Mouse (Mus musculus) heart, embryonic 12.5 days (tissue): ENCODE data around the gene Tcp1. TPM values are rescaled to one million over a fixed set of nuclear protein-coding genes. Genes with fewer than 3 reads are reported as not detected.
"Not testable (repeated sequence)": the region's sequence is repeated elsewhere in the genome, so short reads cannot be mapped to it uniquely, and the experiment has no call there.

Experiments
- ATAC-seq: fragments of 200-750 bp; cut with Nextera tagmentation; 2 replicates; pipeline ENCODE4 v1.8.0; 2017; ENCODE audit warnings: moderate TSS enrichment, moderate library complexity; ENCODE audit not compliant: insufficient number of reproducible peaks, low FRiP score
- H3K27ac ChIP-seq: fragments of 300-500 bp; sonication (generic); 2 replicates; pipeline ENCODE4 v1.5.1; 2016; ENCODE audit warnings: mild to moderate bottlenecking, moderate library complexity; ENCODE audit not compliant: poor library complexity, severe bottlenecking
- H3K27me3 ChIP-seq: fragments of 300-500 bp; sonication (generic); replicated peaks from 2 replicates; pipeline ENCODE4 v1.6.1; 2016; ENCODE audit warnings: mild to moderate bottlenecking, moderate library complexity
- H3K36me3 ChIP-seq: fragments of 300-500 bp; sonication (generic); 2 replicates; pipeline ENCODE4 v1.6.1; 2016; ENCODE audit warnings: mild to moderate bottlenecking, moderate library complexity
- H3K4me1 ChIP-seq: fragments of 300-500 bp; sonication (generic); replicated peaks from 2 replicates; pipeline ENCODE4 v1.6.1; 2016; ENCODE audit warnings: mild to moderate bottlenecking
- H3K4me2 ChIP-seq: fragments of 300-500 bp; sonication (generic); 2 replicates; pipeline ENCODE4 v1.6.1; 2016; ENCODE audit warnings: mild to moderate bottlenecking, moderate library complexity
- H3K4me3 ChIP-seq: fragments of 300-500 bp; sonication (generic); 2 replicates; pipeline ENCODE4 v1.5.1; 2016; ENCODE audit warnings: mild to moderate bottlenecking
- H3K9ac ChIP-seq: fragments of 300-500 bp; sonication (generic); 2 replicates; pipeline ENCODE4 v1.6.1; 2016; ENCODE audit warnings: mild to moderate bottlenecking, moderate library complexity
- H3K9me3 ChIP-seq: fragments of 300-500 bp; sonication (generic); replicated peaks from 2 replicates; pipeline ENCODE4 v1.6.1; 2016; ENCODE audit warnings: mild to moderate bottlenecking, moderate library complexity
- WGBS: fragments of 180-500 bp; shearing (Covaris S2); methylation state at CpG from one replicate; pipeline ENCODE4 v1.1.7; 2016; 5-methylcytosine and 5-hydroxymethylcytosine counted together
- polyA plus RNA-seq: library from polyadenylated mRNA; unstranded; fragments of >200 nt; fragmentation: Nextera tagmentation; extraction: Ambion mirVana; gene quantifications from 2 replicates; pipeline ENCODE4 v1.2.1, GENCODE M21; 2016

Tcp1 gene
- polyA plus RNA-seq, 1 experiment from 2014 or later: 410 TPM

DNA sequence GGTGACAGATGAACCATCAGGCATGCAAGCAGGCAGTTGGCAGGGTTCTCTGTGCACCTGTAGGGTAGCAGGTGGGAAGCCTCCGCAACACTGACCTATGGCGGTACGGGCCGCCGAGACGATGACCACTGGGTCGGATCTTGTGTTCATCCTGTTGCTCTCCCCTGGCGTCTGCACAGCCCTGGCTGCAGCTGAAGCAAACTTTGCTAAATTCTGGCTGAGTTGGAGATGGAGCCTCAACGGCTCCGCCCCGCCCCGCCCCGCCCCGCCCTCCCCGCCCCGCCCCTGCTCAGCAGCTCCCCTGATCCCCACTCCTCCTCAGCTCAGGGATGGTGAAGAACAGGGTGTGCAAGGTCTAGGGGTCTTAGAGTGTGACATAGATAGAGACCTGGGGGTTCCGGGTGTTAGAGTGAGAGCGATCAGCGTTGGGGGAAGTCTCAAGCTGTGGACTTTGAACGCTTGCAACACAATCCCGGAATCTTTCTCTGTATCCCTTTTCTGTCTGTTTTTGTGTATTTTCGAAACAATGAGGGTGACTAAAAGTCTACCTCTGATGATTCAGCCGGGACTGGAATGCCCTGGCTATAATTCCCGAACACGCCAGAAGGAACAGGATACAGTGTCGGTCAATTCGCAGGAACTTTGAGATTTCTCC lies 24.8 kb downstream of the Tcp1 start, which contains the start of gene Acat3:
Acat3 (minus strand) TSS at position 450 of the 655 bp plus-strand sequence.
- Histone ChIP-seq H3K27ac (no peak within 1 kb of the TSS), H3K4me1 (peaks cover 11% of the 10 kb centered on the region), H3K9ac (peak within 1 kb of the TSS; percentile 65), H3K36me3 (peaks cover 25% of the 10 kb centered on the region), H3K27me3 (no peaks in the 10 kb centered on the region; the same call in 1 of the 2 replicates), H3K9me3 (no peaks in the 10 kb centered on the region), H3K4me3 (peak within 1 kb of the TSS; percentile 42), H3K4me2 (peak within 1 kb of the TSS; percentile 84)
- WGBS: 15% methylated on average over 25 of the region's 27 CpGs
- ATAC-seq: peak; percentile 67

DNA sequence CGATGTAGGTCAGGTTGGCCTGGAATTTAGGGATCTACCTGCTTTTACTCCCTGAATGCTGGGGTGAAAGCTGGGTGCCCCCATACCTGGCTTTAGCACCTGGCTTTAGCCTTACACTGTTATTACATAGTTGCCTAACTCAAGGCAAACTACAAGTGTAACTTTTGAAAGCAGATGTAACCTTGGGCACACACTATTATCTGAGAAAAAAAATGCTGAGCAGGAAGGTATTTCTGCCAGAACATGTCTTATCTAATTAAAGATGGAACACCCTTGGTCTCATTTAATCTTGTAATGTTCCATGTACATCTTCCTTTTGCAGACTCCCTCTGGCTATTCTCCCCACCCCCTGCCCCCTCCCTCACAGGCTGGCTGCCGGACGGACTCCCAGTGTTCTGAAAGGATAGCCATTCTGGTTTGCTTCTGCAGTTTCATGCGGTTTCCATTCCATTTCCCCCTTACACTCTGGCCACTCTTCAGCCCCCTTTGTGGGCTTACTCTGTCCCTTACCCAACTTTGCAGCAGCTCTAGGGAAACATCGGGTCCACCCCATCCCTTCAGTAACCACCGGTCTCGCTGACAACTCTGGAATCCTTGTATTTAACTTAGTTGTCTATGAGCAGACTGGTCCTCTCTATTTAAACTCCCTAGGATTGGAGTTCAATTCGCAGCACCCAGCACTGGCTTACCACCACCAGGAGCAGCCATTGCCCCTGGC lies 26.2 kb downstream of the Tcp1 start:
- H3K36me3 ChIP-seq: peaks cover 35% of the 10 kb centered on the region
- no peak overlapping the region for H3K9ac ChIP-seq
- H3K4me2 ChIP-seq: no peak overlapping the region
- H3K27me3 ChIP-seq: no peaks in the 10 kb centered on the region; the same call in 1 of the 2 replicates
- peaks cover 11% of the 10 kb centered on the region for H3K4me1 ChIP-seq
- H3K27ac ChIP-seq: no peak overlapping the region
- no peaks in the 10 kb centered on the region for H3K9me3 ChIP-seq
- H3K4me3 ChIP-seq: no peak overlapping the region
- ATAC-seq: no peak
- WGBS: 71% methylated on average over 8 of the region's 8 CpGs

DNA sequence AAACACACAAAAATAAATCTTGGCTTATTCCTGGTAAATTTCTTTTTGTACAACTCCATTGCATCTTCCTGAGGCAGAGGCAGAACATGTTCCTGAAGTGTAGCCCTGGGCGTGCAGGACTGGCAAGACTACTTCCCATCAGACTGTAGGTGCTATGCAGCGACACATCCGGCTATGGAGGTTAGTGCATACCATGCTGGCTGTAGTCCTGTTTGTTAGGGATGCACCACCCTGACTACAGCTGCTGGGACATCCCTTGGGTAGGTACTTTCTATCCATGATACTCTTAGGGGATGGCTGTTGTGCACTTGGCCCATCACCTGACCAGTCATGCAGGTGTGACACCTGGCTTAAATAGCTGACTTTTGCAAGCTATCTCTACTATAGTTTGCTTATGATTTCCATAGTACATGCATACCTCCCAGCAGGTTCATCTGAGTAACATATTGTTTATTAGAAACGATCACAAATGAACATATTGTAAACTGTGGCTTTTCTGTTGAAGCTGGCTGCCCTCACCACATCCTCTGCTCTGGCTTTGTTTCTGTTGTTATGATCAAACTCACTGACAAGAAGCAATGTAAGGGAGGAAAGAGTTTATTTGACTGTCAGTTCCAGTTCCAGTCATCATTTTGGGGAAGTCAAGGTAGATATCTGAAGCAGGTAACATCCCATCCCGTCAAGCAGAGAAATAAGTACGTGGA lies 27.1 kb downstream of the Tcp1 start:
- H3K4me3 ChIP-seq: no peak overlapping the region
- H3K4me2 ChIP-seq: no peak overlapping the region
- H3K9me3 ChIP-seq: no peaks in the 10 kb centered on the region
- WGBS: 89% methylated on average over 6 of the region's 6 CpGs
- no peaks in the 10 kb centered on the region; the same call in 1 of the 2 replicates for H3K27me3 ChIP-seq
- H3K27ac ChIP-seq: no peak overlapping the region
- H3K36me3 ChIP-seq: peaks cover 38% of the 10 kb centered on the region
- H3K4me1 ChIP-seq: peaks cover 11% of the 10 kb centered on the region
- H3K9ac ChIP-seq: no peak overlapping the region
- ATAC-seq: no peak

DNA sequence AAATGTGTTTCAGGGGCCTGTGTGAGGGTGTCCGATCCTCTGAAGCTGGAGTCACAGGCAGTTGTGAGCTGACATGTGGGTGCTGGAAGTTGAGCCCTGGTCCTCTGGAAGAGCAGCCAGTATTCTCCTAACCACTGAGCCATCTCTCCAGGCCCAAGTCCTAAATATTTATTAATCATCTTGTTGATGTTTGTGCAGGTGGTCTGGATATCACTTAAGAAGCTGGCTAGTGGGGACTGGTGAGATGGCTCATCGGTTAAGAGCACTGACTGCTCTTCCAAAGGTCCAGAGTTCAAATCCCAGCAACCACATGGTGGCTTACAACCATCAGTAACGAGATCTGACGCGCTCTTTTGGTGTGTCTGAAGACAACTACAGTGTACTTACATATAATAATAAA lies 34.2 kb downstream of the Tcp1 start:
- Histone ChIP-seq H3K36me3 (peaks cover 62% of the 10 kb centered on the region), H3K27me3 (no peaks in the 10 kb centered on the region), H3K9me3 (no peaks in the 10 kb centered on the region), H3K9ac (no peak overlapping the region), H3K4me1 (no peaks in the 10 kb centered on the region), H3K4me2 (no peak overlapping the region), H3K27ac (no peak overlapping the region), H3K4me3 (no peak overlapping the region)
- ATAC-seq: no peak
- WGBS: 95% methylated on average over 5 of the region's 5 CpGs

DNA sequence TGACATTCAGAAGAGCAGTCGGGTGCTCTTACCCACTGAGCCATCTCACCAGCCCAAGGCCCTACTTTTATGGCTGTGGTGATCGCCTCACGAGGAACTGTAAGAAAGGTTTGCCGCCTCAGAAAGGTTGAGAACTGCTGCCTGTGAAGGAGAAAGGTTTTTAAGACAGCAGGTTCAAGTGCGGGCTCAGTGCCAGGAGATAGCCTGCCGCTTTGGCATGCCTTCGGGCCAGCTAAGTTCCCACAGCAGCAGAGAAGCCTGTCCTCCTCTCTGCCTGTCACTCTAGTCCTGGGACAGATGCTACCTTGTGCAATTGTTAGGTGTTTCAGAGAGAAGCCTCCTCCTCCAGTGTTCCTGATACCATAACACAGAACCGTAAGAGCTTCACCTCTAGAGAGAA lies 41.2 kb downstream of the Tcp1 start:
- H3K27ac ChIP-seq: no peak overlapping the region
- H3K9me3 ChIP-seq: no peaks in the 10 kb centered on the region
- no peak overlapping the region for H3K4me3 ChIP-seq
- peaks cover 5% of the 10 kb centered on the region; the same call in 1 of the 2 replicates for H3K4me1 ChIP-seq
- ATAC-seq: no peak
- H3K4me2 ChIP-seq: no peak overlapping the region
- H3K9ac ChIP-seq: no peak overlapping the region
- peaks cover 30% of the 10 kb centered on the region for H3K36me3 ChIP-seq
- no peaks in the 10 kb centered on the region for H3K27me3 ChIP-seq
- WGBS: 86% methylated on average over 8 of the region's 8 CpGs

DNA sequence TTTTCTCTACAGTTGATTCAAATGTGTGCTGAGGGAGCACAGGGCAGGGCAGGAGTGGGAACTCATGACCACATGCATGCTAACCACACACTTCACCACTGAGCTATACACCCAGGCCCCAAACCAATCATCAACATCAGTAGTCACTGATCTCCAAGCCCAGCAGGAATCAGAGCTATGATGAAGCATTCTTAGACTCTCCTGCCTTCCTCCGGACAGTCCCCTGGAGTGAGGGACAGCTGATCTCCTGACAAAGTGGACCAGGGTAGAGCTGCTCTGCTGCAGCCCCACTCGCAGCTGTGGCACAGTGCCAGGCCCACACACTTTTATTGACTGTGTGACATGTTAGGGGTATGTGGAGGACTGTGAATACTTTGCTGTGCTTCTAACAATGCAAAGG lies 43.9 kb downstream of the Tcp1 start:
- H3K36me3 ChIP-seq: peaks cover 15% of the 10 kb centered on the region; the same call in 1 of the 2 replicates
- not testable (repeated sequence) for H3K4me1 ChIP-seq, H3K27ac ChIP-seq, H3K27me3 ChIP-seq, H3K4me3 ChIP-seq, H3K9ac ChIP-seq, H3K9me3 ChIP-seq, ATAC-seq
- 75% methylated on average over 1 of the region's 2 CpGs for WGBS
- H3K4me2 ChIP-seq: 0 out of 2 replicates have a peak overlapping the region, but pooled peaks have one; percentile 16

DNA sequence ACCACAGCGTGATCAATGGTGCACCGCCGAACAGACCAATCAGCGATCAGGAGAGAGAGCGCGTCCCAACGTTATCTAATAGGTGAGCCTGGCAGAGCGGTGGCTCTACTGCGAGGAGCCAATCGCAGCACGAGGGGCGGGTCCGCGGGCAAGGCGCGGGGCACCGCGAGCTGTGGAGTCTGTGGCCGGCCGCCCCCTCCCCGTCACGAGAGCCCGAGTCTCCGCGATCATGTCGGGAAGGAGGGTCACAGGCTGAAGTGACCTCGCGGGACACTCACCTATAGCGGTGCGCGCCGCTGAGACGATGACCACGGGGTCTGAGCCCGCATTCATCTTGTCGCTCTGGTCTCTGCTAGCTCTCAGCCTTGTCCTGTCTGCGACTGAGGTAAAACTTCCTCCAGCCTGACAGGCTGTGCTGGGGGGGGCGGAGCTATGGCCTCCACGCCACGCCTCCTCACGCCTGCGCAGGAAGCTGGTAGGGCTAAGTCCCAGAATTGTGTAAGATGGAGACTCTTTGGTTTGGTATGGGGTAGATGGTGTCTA lies 44.9 kb downstream of the Tcp1 start, which contains the start of gene Acat2:
Acat2 (minus strand) TSS at position 417 of the 543 bp plus-strand sequence.
- Histone ChIP-seq H3K9ac (peak within 1 kb of the TSS; percentile 67), H3K4me2 (peak within 1 kb of the TSS; percentile 72), H3K27ac (peak within 1 kb of the TSS; percentile 69), H3K27me3 (no peaks in the 10 kb centered on the region), H3K4me3 (peak within 1 kb of the TSS; percentile 65), H3K4me1 (peaks cover 5% of the 10 kb centered on the region; the same call in 1 of the 2 replicates), H3K9me3 (no peaks in the 10 kb centered on the region), H3K36me3 (peaks cover 16% of the 10 kb centered on the region)
- under 1% methylated on average over 42 of the region's 42 CpGs for WGBS
- ATAC-seq: peak; percentile 98

DNA sequence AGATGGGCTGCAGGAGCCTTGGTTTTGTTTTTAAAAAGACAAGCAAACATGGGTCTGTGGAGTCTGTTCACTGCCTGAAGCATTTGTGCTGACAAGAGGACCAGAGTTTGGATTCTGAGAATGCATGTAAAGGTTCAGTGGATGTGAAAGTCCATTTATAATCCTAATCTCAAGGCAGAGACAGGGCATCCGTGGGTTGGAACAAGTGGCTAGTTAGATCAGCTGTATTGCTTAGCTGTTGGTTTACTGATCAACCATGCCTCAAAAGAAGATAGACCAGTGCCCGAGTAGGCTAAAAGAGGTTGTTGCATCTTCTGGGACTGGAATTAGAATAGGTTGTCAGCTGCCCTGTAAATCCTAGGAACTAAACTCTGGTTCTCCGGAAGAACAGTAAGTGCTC lies 48.0 kb downstream of the Tcp1 start:
- no peak overlapping the region for H3K27ac ChIP-seq
- H3K4me2 ChIP-seq: no peak overlapping the region
- ATAC-seq: no peak
- no peaks in the 10 kb centered on the region for H3K9me3 ChIP-seq
- WGBS: 73% methylated on average over 3 of the region's 3 CpGs
- no peak overlapping the region for H3K4me3 ChIP-seq
- peaks cover 5% of the 10 kb centered on the region; the same call in 1 of the 2 replicates for H3K4me1 ChIP-seq
- peaks cover 23% of the 10 kb centered on the region for H3K36me3 ChIP-seq
- no peaks in the 10 kb centered on the region for H3K27me3 ChIP-seq
- no peak overlapping the region for H3K9ac ChIP-seq

DNA sequence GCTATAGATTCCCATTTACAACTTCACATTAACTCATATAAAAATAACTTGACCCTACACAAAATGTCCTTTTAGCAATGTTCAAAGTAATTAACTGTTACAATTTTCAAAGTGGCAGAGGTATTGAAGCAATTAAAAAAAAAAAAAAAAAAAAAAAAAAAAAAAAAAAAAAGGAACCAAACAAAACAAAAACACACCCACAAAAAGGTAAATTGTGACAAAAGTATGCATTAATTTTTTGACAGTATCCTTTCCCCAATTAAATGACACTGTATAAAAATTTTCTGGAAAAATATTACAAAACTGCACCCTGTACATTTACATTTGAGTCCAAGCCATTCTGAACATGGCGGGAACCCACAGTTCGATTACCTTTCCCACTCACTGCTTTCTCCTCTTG lies 51.7 kb downstream of the Tcp1 start:
- Histone ChIP-seq H3K4me2 (no peak overlapping the region), H3K9me3 (no peaks in the 10 kb centered on the region), H3K9ac (no peak overlapping the region), H3K4me3 (no peak overlapping the region), H3K36me3 (peaks cover 36% of the 10 kb centered on the region), H3K27me3 (no peaks in the 10 kb centered on the region), H3K4me1 (no peaks in the 10 kb centered on the region), H3K27ac (no peak overlapping the region)
- no peak for ATAC-seq
- 90% methylated on average over 2 of the region's 2 CpGs for WGBS

DNA sequence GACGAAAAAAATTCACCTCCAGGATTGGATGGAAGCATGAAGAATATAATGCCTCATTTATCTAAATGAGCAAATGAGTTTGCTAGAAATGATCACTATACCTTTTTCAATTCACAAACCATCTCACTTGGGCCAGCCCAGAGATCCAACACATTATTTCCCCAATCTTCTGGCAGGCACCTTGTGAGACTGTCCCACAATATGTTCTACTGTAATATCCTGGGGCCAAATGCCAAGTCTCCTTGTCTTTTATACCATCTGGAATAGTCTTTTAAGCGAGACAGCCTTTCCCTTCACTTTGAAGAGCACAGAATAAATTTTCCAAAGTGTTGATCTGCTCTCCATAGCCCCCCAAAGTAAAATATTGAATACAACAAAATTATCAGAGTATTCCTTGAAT lies 58.4 kb downstream of the Tcp1 start:
- Histone ChIP-seq H3K9ac (no peak overlapping the region), H3K4me1 (no peaks in the 10 kb centered on the region), H3K4me3 (no peak overlapping the region), H3K27me3 (no peaks in the 10 kb centered on the region), H3K9me3 (no peaks in the 10 kb centered on the region), H3K4me2 (no peak overlapping the region), H3K27ac (no peak overlapping the region), H3K36me3 (peaks cover 54% of the 10 kb centered on the region)
- 86% methylated on average over 2 of the region's 2 CpGs for WGBS
- no peak for ATAC-seq
